Comparison of ENCODE assay signal across 8 mouse cellular contexts in genomic region chr17:17624957-17625586, GRCm38 (mm10). TPM values are rescaled to one million over a fixed set of nuclear protein-coding genes. Genes with fewer than 3 reads are reported as not detected.
DNase-seq lines count a peak whose midpoint lies in the region; ATAC-seq lines count a peak whose summit lies in the region.

TSS of gene Lnpep (minus strand) at chr17:17625050.

- peak within 1 kb of the TSS; percentile 94 for H3K9ac ChIP-seq in heart, embryonic 13.5 days
- H3K9ac ChIP-seq in liver, embryonic 12.5 days = peak within 1 kb of the TSS; percentile 94
- H3K9ac ChIP-seq in stomach, embryonic 16.5 days (ENCODE audit: low read length) = peak within 1 kb of the TSS; percentile 86

- 0% methylated on average over 44 of the region's 44 CpGs for WGBS in heart, embryonic 13.5 days
- WGBS in liver, embryonic 12.5 days (ENCODE audit: insufficient replicate concordance) = under 1% methylated on average over 44 of the region's 44 CpGs
- under 1% methylated on average over 44 of the region's 44 CpGs for WGBS in stomach, embryonic 16.5 days

- peak; percentile 94 for DNase-seq in CD4-positive, CD25-positive, alpha-beta regulatory T cell, adult 2 months (ENCODE audit: low read depth, low spot score)
- peak; percentile 34 for DNase-seq in fat pad, adult 2 months (ENCODE audit: extremely low read depth, low read depth, low spot score)
- peak; percentile 94 for DNase-seq in kidney, postnatal 10 days
- DNase-seq in natural killer cell, adult 2 months (ENCODE audit: low spot score in 2 of 2) = peak; percentile 93 to 97

- H3K36me3 ChIP-seq in heart, embryonic 13.5 days = 0 out of 2 replicates have a peak, but pooled peaks cover 4% of the 10 kb centered on the region
- H3K36me3 ChIP-seq in liver, embryonic 12.5 days = no peaks in the 10 kb centered on the region
- H3K36me3 ChIP-seq in stomach, embryonic 16.5 days (ENCODE audit: control insufficient read depth, insufficient read depth, low read length) = no peaks in the 10 kb centered on the region

- peak within 1 kb of the TSS; percentile 91 for H3K4me3 ChIP-seq in brown adipose tissue, adult 24 weeks (ENCODE audit: insufficient read depth, low read depth, low read length)
- H3K4me3 ChIP-seq in heart, embryonic 13.5 days = peak within 1 kb of the TSS; percentile 99
- peak within 1 kb of the TSS; percentile 98 for H3K4me3 ChIP-seq in liver, embryonic 12.5 days
- H3K4me3 ChIP-seq in stomach, embryonic 16.5 days (replicated peaks; ENCODE audit: low read length) = peak within 1 kb of the TSS; percentile 97

- H3K4me1 ChIP-seq in brown adipose tissue, adult 24 weeks (ENCODE audit: control insufficient read depth, insufficient read depth, insufficient read length, low read length) = 0 out of 2 replicates have a peak, but pooled peaks cover 2% of the 10 kb centered on the region
- peaks cover 31% of the 10 kb centered on the region for H3K4me1 ChIP-seq in heart, embryonic 13.5 days
- H3K4me1 ChIP-seq in liver, embryonic 12.5 days = peaks cover 27% of the 10 kb centered on the region
- H3K4me1 ChIP-seq in stomach, embryonic 16.5 days (ENCODE audit: control insufficient read depth, insufficient read depth, low read length) = peaks cover 11% of the 10 kb centered on the region

- peak; percentile 84 for ATAC-seq in heart, embryonic 13.5 days (ENCODE audit: extremely low read depth, insufficient number of reproducible peaks, low FRiP score, low TSS enrichment)
- ATAC-seq in liver, embryonic 12.5 days = peak; percentile 88
- ATAC-seq in stomach, embryonic 16.5 days (ENCODE audit: insufficient read depth, low FRiP score) = peak; percentile 93

- peaks cover 4% of the 10 kb centered on the region; the same call in 1 of the 2 replicates for H3K9me3 ChIP-seq in heart, embryonic 13.5 days
- H3K9me3 ChIP-seq in liver, embryonic 12.5 days (replicated peaks) = peaks cover 3% of the 10 kb centered on the region; the same call in 1 of the 2 replicates
- no peaks in the 10 kb centered on the region for H3K9me3 ChIP-seq in stomach, embryonic 16.5 days (replicated peaks; ENCODE audit: control insufficient read depth, low read length)

- peak within 1 kb of the TSS; percentile 82 for H3K4me2 ChIP-seq in heart, embryonic 13.5 days
- peak within 1 kb of the TSS; percentile 96 for H3K4me2 ChIP-seq in liver, embryonic 12.5 days
- H3K4me2 ChIP-seq in stomach, embryonic 16.5 days (ENCODE audit: low read depth, low read length) = peak within 1 kb of the TSS; percentile 75

- no peaks in the 10 kb centered on the region for H3K27me3 ChIP-seq in heart, embryonic 13.5 days (replicated peaks)
- H3K27me3 ChIP-seq in liver, embryonic 12.5 days (replicated peaks) = no peaks in the 10 kb centered on the region
- no peaks in the 10 kb centered on the region for H3K27me3 ChIP-seq in stomach, embryonic 16.5 days (ENCODE audit: control insufficient read depth, insufficient read depth, low read length)

- H3K27ac ChIP-seq in brown adipose tissue, adult 24 weeks (replicated peaks; ENCODE audit: low read depth, low read length) = peak within 1 kb of the TSS; percentile 98
- peak within 1 kb of the TSS; percentile 99 for H3K27ac ChIP-seq in heart, embryonic 13.5 days (replicated peaks)
- peak within 1 kb of the TSS; percentile 99 for H3K27ac ChIP-seq in liver, embryonic 12.5 days
- peak within 1 kb of the TSS; percentile 99 for H3K27ac ChIP-seq in stomach, embryonic 16.5 days (ENCODE audit: low read length)

RNA-seq across cellular contexts. Expression of gene Lnpep, which starts in this region (rescaled TPM):
- polyA plus RNA-seq in brown adipose tissue, adult 24 weeks (2012; ENCODE audit: insufficient read depth, insufficient read length, missing spikeins) = 23.2 and 29.8 TPM in 2 replicates
- 8.7 and 9.6 TPM in 2 replicates for polyA plus RNA-seq in heart, embryonic 13.5 days (2015; fragmentation: Nextera tagmentation; extraction: Ambion mirVana)
- polyA plus RNA-seq in liver, embryonic 12.5 days (2016; fragmentation: Nextera tagmentation; extraction: Ambion mirVana) = 3.8 and 4.2 TPM in 2 replicates
- polyA plus RNA-seq in stomach, embryonic 16.5 days (2015; fragmentation: Nextera tagmentation; extraction: Ambion mirVana) = 9.3 and 10.1 TPM in 2 replicates

Comparison
In these comparisons a context has a peak if more than half of its experiments do, and no peak if none do; other contexts are left out.
1. Peak in every context shown above with its lines: DNase-seq, ATAC-seq, H3K4me3 ChIP-seq and H3K27ac ChIP-seq.
2. DNase-seq: peak in every context shown above with its lines; median percentile 95 in natural killer cell, adult 2 months; 94 in CD4-positive, CD25-positive, alpha-beta regulatory T cell, adult 2 months; 94 in kidney, postnatal 10 days; 34 in fat pad, adult 2 months.